Mouse (Mus musculus) natural killer cell, adult 2 months (primary cell): ENCODE data around the gene Galnt17.

ENCODE experiments used
- DNase-seq, 2 experiments: peaks; one replicate each; pipeline ENCODE4 v3.0.0; 2022; ENCODE audit warnings: low spot score in 2 of 2

Gene Galnt17

DNA sequence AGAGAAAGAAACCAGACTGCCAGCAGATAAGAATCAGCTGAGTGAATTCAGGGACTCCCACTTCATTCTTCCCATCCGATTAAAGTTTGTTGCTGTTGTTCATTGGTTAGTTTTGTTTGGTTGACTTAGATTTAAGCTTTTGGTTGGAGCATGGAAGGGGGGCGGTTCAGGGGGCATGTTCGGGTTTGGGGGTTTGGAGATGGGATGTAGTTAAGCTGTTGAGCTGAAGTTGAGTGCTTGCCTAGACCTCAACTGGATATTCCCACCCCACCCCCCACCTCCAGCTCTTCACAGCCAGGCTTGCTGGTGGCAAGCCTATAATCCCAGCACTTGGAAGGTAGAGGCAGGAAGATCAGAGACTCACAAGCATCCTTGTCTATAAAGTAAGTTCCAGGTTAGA is at the start of gene Galnt17:
Galnt17 (minus strand) TSS at position 101 of the 400 bp plus-strand sequence.
- DNase-seq = no peak

DNA sequence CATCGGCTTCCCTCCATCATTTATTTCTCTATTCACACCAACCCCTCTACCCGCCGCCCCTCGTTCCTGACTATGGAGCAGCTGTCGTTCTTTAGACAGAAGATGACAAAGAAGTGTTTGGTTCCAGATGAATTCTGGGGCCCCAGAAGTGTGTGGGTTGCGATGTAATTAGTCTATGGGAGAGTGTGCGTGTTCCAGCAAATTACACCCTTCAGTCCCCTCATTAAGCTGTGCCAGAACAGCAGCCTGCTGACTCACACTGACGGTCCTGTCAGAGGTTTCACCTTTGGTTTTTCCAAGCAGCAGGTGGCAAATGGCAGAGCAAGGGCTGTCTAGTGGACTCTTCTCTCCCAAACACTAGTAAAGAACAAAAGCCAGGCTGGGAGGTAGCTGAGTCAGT is 26.2 kb upstream of the Galnt17 start:
- DNase-seq = no peak

- no peak for DNase-seq
These were observed 13.0 kb upstream of the Galnt17 start for GRCm38 (mm10) chr5:131321286-131321685.

DNA sequence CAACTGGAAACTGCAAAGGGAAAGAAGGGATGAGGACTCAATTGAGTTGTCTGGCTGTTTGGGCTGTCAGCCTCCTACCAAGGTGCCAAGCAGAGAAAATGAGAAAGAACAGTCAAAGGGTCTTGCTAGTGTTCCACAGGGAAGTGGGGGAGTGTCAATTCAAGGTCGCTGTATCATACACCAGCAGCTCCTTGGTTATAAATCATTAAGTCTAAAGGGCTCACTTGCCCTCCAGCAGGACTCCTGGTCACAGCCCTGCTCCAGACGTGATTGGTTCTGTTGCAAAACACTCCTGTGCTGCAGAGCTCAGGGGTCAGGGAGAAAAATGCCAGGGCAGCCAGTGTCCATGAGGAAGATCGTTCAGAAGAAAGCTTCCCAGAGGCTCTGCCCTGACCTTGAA is 11.3 kb upstream of the Galnt17 start:
- DNase-seq = no peak

DNA sequence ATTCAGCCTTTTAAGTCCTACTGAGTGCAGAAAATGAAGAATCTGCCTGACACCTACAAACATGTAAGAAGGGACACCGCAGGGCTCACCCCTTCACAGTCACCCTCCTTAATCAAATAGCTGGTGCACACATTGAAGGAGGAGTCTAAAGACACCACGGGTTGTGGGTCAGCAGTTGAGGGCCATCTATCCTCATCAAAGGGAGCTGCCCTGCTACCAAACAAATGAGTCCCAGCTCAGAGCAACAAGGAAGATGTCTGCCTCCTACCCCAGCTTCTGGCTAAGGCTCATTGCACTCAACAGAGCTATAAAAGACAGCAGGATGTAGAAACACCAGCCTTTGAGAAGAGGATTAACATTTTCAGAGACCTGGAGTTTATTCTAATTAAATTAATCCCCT is 10.8 kb upstream of the Galnt17 start:
- DNase-seq = no peak

GRCm38 (mm10) chr5:131315016-131315415 is 6.7 kb upstream of the Galnt17 start:
- no peak for DNase-seq

DNA sequence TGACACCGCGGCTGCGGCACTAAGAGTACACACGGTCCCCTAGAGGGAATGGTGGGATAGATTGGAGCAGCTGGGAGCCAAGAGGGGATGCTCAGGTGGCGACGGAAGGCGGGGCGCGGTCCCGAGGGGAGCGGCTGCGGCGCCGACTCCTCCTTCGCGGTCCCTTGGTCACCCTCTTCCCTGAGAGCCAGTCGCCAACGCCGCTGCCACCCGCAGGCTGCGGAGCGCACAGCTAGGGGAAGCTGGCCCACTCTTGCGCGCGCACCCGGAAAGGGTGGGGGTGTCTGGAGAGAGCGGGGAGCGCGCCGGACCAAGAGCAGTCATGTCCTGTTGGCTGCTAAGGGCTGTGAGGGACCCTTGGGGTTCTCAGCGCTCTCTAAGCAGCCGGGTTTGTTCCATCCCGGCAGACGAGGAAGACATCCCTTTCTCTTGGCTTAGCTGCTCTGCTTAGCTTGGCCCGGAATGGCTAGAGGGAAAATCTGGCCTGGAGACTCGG is 593 bp downstream of the Galnt17 start:
- DNase-seq = no peak

DNA sequence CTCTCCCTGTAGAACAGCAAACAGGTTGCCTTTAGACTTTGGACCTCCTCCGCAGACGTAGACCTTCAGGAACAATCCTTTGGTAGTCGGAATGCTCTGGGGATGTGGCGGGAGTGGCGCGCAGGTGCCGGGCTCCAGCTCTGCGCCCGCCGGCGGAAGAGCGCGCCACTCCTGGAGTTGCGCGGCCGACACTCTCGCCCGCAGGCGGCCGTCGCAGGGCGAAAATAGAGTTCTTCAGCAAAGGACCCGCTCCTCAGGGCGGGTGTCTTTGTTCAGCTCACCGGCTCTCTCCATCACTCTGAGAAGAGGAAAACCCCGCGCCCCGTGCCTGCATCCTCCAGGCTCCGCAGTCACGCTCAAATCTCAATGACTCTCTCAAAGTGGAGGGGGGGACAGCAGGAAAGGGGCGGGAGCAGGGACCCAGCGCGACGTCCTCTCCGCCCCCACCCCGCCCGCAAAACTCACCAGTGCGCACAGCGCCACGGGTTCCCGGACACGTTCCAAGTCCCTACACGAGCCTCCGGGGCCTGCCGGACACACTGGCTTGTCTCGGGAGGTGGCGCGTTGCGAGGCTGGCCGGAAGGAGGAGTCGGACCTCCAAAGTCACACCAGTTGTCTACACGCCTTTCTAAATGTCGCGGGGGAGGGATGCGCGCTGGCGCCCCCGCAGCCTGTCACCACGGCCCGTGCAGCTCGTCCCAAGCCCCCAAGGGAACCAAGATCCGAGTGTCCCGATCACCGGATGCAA is 1.2 kb downstream of the Galnt17 start:
- DNase-seq = no peak

- DNase-seq = no peak
These were observed 1.9 kb downstream of the Galnt17 start for GRCm38 (mm10) chr5:131306321-131306907.

DNA sequence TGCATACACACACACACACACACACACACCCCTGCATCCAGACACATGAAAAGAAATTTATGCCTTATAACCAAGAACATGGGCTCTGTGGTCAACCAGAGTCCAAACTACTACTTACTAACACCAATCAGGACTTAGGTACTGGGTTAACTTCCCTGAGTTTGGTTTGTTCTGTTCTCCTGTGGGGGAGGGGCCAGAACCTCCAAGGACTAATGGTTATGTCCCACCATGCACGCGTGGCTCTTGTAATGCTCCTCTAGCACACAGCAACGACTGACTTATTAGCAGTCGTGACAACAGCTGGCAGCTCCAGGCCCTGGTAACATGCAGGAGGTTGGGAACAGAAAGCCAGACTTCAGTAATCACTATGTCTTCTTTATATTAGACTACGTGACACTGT is 3.1 kb downstream of the Galnt17 start:
- DNase-seq = no peak

DNA sequence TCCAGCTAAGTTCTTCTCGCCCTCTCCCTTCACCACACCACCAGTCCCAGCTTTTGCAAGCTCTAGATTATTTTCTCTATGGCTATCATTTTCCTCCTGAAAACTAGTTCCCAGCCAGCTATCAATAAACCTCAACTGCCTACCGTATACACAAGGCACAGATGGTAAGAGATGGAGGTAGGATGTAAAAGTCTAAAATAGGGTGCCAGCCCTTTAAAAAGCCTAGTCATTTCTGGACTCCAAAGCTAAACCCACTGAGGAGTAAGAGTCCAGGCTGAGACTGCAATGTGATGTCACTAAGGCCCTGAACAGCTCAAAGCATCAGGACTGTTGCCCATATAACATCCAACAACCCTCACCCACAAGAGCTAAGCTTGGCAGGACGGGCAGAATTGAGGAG is 6.8 kb downstream of the Galnt17 start:
- no peak for DNase-seq

DNA sequence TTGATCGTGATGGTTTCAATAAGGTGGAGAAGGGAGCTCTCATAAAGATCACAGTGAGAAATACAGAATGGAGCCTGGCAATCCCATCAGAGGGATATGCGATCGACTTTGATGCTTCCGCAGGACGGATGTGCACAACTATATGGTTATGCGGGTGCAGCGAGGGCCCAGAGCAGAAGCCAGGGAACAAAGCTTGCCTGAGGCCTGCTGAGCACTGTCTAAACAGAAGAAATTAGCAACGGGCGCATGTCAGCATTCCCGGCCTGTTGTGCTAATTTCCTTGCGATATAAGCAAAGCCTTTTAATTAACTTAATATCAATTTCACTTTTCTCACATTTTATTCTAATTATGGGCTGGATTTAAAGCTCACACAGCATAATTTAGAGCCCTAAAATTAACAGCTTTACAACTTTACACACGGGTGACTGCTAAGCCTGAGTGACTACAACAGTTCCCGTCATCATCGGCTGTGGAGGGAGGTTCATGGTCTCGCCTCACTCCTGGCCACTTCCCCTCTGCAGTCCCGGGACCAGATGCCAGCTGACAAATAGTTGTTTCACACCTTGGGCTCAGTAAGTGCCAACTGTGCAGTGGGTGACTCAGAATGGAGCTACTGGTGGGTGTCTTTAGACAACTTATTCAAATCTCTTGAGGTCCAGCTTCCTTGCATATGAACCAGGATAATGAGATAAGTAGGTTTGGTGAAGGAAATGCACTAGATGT is 14.4 kb downstream of the Galnt17 start:
- no peak for DNase-seq

DNA sequence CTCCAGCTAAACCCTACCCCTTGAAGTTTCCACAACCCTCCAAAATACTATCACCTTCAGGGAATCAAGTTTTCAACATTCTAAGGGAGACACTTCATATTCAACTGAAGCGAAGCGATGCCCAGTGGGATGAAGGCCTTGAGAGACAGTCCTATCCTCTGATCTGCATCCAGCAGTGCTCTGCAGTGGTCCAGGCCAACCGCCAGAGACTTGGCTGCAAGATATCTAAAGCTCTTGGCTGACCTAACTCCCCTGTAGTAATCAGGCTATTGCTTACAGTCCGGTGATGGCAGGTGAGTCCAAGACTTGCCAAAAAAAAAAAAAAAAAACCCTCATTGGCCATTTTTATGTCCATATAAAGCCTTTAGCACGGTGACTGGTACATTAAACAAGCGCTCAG is 21.2 kb downstream of the Galnt17 start:
- no peak for DNase-seq

DNA sequence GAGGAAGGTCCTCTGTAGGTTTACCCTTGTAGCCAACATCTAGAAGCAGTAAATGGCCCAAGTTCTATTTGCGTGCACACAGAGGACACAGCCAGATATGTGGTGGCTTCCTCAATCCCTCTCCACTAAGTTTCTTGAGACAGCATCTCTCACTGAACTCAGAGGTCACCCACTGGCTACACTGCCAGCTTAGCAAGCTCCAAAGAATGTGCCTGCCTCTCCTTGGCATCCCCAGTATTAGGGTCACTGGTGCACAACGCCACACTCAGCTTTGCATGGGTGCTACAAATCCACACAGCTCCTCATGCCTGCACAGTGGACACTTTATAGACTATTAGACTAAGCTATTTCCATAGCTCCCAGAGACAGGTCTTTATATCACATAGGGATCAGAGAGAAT is 21.6 kb downstream of the Galnt17 start:
- DNase-seq = no peak

DNA sequence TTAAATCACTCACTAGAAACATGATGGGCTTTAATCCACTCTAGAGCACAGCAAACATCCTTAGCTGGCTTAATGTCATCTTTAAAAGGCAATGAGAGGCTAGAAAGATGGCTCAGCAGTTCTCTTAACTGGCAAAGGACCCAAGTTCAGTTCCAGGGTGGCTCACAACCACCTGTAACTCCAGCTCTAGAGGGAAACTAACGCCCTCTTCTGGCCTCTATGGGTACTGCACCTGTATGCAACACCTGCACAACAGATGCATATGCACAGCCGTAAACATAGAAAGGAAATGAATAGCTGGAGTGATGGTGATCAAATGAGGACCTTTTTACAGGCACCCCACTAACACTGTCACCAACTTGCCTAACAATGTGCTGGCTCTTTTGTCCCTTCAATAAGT is 27.9 kb downstream of the Galnt17 start:
- DNase-seq = no peak

DNA sequence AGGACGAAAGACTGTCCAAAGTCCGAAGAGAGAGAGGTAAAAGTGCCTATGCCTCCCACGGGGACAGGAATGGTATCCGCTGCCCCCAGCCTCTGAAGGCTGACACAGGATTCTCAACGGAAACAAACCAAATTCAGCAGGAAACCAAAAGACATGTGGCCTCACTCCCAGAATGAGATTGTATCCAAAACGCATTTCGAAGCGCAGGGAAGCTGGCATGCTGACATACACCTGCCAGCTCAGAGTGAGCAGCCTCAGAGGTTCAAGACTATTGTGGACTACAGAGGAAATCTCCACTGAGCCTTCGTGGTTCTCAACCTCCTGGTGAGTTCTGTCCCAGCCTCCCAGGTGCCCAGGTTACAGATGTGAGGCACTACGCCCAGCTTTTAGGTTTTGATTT is 29.0 kb downstream of the Galnt17 start:
- no peak for DNase-seq

- no peak for DNase-seq
These were observed 31.1 kb downstream of the Galnt17 start for GRCm38 (mm10) chr5:131277227-131277626.

- no peak for DNase-seq
These were observed 42.0 kb downstream of the Galnt17 start for GRCm38 (mm10) chr5:131266291-131266690.

DNA sequence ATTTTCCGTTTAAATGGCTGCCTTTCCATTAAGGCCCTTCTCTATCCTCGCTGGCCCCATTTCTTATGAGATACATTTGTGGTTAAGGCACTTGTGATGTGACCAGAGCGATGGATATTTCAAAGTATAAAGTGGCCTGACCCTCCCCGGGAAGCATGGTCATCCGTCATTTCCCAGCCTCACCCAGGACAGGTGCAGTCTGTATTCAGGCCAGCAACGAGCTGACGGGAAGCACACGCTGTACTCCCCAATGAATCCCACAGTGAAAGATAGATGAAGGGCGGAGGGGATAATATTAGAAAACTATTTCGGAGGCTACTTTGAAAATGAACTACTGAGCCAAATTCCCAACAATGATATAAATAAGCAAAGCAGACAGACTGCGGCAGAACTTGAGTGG is 44.2 kb downstream of the Galnt17 start:
- DNase-seq = no peak

GRCm38 (mm10) chr5:131250701-131251636 is 57.3 kb downstream of the Galnt17 start:
- no peak for DNase-seq

GRCm38 (mm10) chr5:131248416-131248815 is 59.9 kb downstream of the Galnt17 start:
- DNase-seq = no peak

GRCm38 (mm10) chr5:131246591-131246990 is 61.7 kb downstream of the Galnt17 start:
- no peak for DNase-seq
